Mouse (Mus musculus) G1E (cell line): ENCODE results near the gene Ank.

Experiments
- CTCF ChIP-seq: IDR thresholded peaks from 2 replicates; pipeline ENCODE4 v1.5.1; 2012; ENCODE audit warnings: low read depth, low read length, inconsistent platforms, mixed read lengths
- POLR2AphosphoS5 ChIP-seq: IDR thresholded peaks from 2 replicates; pipeline ENCODE4 v1.6.1; 2012; ENCODE audit warnings: low read depth, low read length, inconsistent platforms; ENCODE audit not compliant: insufficient replicate concordance
- TAL1 ChIP-seq: conservative IDR thresholded peaks from 2 replicates; pipeline ENCODE4 v1.6.1; 2012; ENCODE audit warnings: low read depth, low read length, inconsistent platforms, mixed read lengths

DNA sequence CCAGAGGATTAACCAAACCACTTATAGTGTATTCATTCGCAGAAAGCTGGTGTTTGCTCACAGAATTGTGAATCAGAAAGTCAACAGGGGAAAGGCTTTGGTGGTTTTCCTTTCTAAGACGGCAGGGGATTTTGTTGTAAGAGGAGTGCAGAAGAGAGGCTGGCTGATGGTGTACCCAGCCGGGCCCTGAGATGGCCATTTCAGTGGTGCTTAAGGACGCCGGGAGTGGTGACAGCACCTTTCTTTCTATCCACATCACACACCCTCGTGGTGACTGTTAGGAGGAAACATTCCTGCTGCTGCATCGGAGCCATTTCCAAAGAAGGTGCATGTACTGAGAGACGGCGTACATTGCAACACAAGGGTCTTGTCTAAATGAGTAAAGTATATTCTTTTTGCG, 78.7 kb downstream of the Ank start:
- TF ChIP-seq CTCF, result no peak
- no peak for TF ChIP-seq TAL1
- TF ChIP-seq POLR2AphosphoS5, result no peak
